Mouse (Mus musculus): Measurements from ENCODE around the gene Tspan1. TPM values are rescaled to one million over a fixed set of nuclear protein-coding genes. Genes with fewer than 3 reads are reported as not detected.

Gene Tspan1
- total RNA-seq (2014; rRNA removed) (0.16 and 0.40 TPM in 2 replicates), polyA plus RNA-seq (2015; fragmentation: Nextera tagmentation; extraction: Ambion mirVana) (0.21 and 0.34 TPM in 2 replicates)

DNA sequence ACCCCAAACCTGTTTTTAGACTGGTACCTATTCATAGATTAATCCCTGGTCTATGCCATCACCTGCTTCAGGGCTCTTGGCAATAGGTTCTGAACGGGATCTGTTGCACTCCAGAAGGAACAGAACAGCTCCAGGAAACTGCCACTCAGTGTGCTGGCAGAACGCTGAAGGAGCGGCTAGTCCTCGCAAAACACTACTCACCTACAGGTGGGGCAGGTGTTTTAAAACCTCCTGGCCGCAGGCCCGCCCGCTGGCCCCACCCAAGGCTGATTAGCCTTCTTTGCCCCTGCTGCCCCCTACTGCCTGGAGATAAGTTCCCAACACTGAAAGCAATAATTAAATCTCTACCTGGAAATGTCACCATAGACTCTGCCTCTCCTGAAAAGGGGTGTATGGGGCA is at the start of gene Tspan1:
Tspan1 (minus strand) TSS at position 198 of the 400 bp plus-strand sequence.
- H3K4me3 ChIP-seq (ENCODE audit: low read length): no peak within 1 kb of the TSS
- no peak for TF ChIP-seq CTCF (IDR thresholded peaks at IDR 0.05; ENCODE audit: low read depth)
- H3K9ac ChIP-seq (replicated peaks; ENCODE audit: low read length): no peak within 1 kb of the TSS
- WGBS: 40% methylated on average over 7 of the region's 7 CpGs
- H3K9me3 ChIP-seq (ENCODE audit: low read length): no peaks in the 10 kb centered on the region
- H3K4me1 ChIP-seq (ENCODE audit: insufficient read depth, low read length): no peaks in the 10 kb centered on the region
- no peaks in the 10 kb centered on the region for H3K27me3 ChIP-seq (ENCODE audit: insufficient read depth, low read length)
- DNase-seq (ENCODE audit: low spot score) (no peak), ATAC-seq (no peak)
- H3K27ac ChIP-seq: no peak within 1 kb of the TSS
- no peaks in the 10 kb centered on the region for H3K36me3 ChIP-seq (ENCODE audit: insufficient read depth, low read length)
- no peak within 1 kb of the TSS for H3K4me2 ChIP-seq (ENCODE audit: low read depth, low read length)

- DNase-seq (ENCODE audit: low spot score): peak; percentile 59
- no peak overlapping the region for H3K4me2 ChIP-seq (ENCODE audit: low read depth, low read length)
- ATAC-seq: no peak
- no peaks in the 10 kb centered on the region for H3K27me3 ChIP-seq (ENCODE audit: insufficient read depth, low read length)
- H3K9ac ChIP-seq (replicated peaks; ENCODE audit: low read length): no peak overlapping the region
- TF ChIP-seq CTCF (IDR thresholded peaks at IDR 0.05; ENCODE audit: low read depth): no peak
- no peak overlapping the region for H3K27ac ChIP-seq
- H3K9me3 ChIP-seq (ENCODE audit: low read length): no peaks in the 10 kb centered on the region
- 50% methylated on average over 2 of the region's 2 CpGs for WGBS
- H3K4me1 ChIP-seq (ENCODE audit: insufficient read depth, low read length): no peaks in the 10 kb centered on the region
- H3K4me3 ChIP-seq (ENCODE audit: low read length): no peak overlapping the region
- H3K36me3 ChIP-seq (ENCODE audit: insufficient read depth, low read length): no peaks in the 10 kb centered on the region
These were observed 49.6 kb upstream of the Tspan1 start for GRCm38 (mm10) chr4:116217046-116217445.

- ATAC-seq (no peak), DNase-seq (ENCODE audit: low spot score) (no peak)
- WGBS: 83% methylated on average over 2 of the region's 2 CpGs
- TF ChIP-seq CTCF (IDR thresholded peaks at IDR 0.05; ENCODE audit: low read depth): no peak
- Histone ChIP-seq H3K27me3 (ENCODE audit: insufficient read depth, low read length) (no peaks in the 10 kb centered on the region), H3K9me3 (ENCODE audit: low read length) (no peaks in the 10 kb centered on the region), H3K9ac (replicated peaks; ENCODE audit: low read length) (no peak overlapping the region), H3K4me1 (ENCODE audit: insufficient read depth, low read length) (no peaks in the 10 kb centered on the region), H3K4me3 (ENCODE audit: low read length) (no peak overlapping the region), H3K4me2 (ENCODE audit: low read depth, low read length) (no peak overlapping the region), H3K27ac (no peak overlapping the region), H3K36me3 (ENCODE audit: insufficient read depth, low read length) (no peaks in the 10 kb centered on the region)
These were observed 48.6 kb upstream of the Tspan1 start for GRCm38 (mm10) chr4:116215895-116216605.

GRCm38 (mm10) chr4:116208891-116209290 is 41.5 kb upstream of the Tspan1 start:
- no peaks in the 10 kb centered on the region for H3K4me1 ChIP-seq (ENCODE audit: insufficient read depth, low read length)
- 84% methylated on average over 1 of the region's 1 CpGs for WGBS
- H3K9me3 ChIP-seq (ENCODE audit: low read length): no peaks in the 10 kb centered on the region
- no peaks in the 10 kb centered on the region for H3K27me3 ChIP-seq (ENCODE audit: insufficient read depth, low read length)
- no peak overlapping the region for H3K27ac ChIP-seq
- no peak overlapping the region for H3K4me3 ChIP-seq (ENCODE audit: low read length)
- H3K4me2 ChIP-seq (ENCODE audit: low read depth, low read length): no peak overlapping the region
- no peak overlapping the region for H3K9ac ChIP-seq (replicated peaks; ENCODE audit: low read length)
- no peaks in the 10 kb centered on the region for H3K36me3 ChIP-seq (ENCODE audit: insufficient read depth, low read length)
- no peak for DNase-seq (ENCODE audit: low spot score)
- no peak for TF ChIP-seq CTCF (IDR thresholded peaks at IDR 0.05; ENCODE audit: low read depth)
- no peak for ATAC-seq

DNA sequence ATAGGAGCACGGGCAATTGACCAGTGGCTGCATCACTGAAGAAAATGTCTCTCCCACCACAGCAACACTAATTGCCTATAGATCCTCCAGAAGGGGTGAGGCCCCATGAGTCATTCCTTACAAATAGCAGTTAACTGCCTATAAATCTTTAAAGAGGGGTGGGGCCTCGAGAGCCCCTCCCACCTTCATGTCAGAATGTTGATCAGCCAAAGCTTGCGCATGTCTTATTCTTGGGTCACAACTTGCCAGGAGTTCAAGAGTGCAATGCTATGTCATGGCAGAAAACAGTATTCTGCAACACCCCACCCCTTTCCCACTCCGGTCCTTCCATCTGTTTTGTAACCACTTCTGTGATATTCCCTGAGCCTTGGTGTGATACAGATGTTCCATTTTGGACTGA is 39.1 kb upstream of the Tspan1 start:
- no peak overlapping the region for H3K9ac ChIP-seq (replicated peaks; ENCODE audit: low read length)
- H3K4me2 ChIP-seq (ENCODE audit: low read depth, low read length): no peak overlapping the region
- 86% methylated on average over 4 of the region's 4 CpGs for WGBS
- H3K4me3 ChIP-seq (ENCODE audit: low read length): no peak overlapping the region
- no peak for TF ChIP-seq CTCF (IDR thresholded peaks at IDR 0.05; ENCODE audit: low read depth)
- H3K27ac ChIP-seq: no peak overlapping the region
- no peaks in the 10 kb centered on the region for H3K9me3 ChIP-seq (ENCODE audit: low read length)
- no peak for DNase-seq (ENCODE audit: low spot score)
- no peaks in the 10 kb centered on the region for H3K4me1 ChIP-seq (ENCODE audit: insufficient read depth, low read length)
- ATAC-seq: no peak
- no peaks in the 10 kb centered on the region for H3K27me3 ChIP-seq (ENCODE audit: insufficient read depth, low read length)
- no peaks in the 10 kb centered on the region for H3K36me3 ChIP-seq (ENCODE audit: insufficient read depth, low read length)

- WGBS: 71% methylated on average over 3 of the region's 3 CpGs
- H3K9me3 ChIP-seq (ENCODE audit: low read length): no peaks in the 10 kb centered on the region
- H3K4me1 ChIP-seq (ENCODE audit: insufficient read depth, low read length): no peaks in the 10 kb centered on the region
- H3K4me2 ChIP-seq (ENCODE audit: low read depth, low read length): no peak overlapping the region
- no peak for ATAC-seq
- no peak for TF ChIP-seq CTCF (IDR thresholded peaks at IDR 0.05; ENCODE audit: low read depth)
- DNase-seq (ENCODE audit: low spot score): no peak
- H3K27ac ChIP-seq: no peak overlapping the region
- no peaks in the 10 kb centered on the region for H3K27me3 ChIP-seq (ENCODE audit: insufficient read depth, low read length)
- no peak overlapping the region for H3K9ac ChIP-seq (replicated peaks; ENCODE audit: low read length)
- no peaks in the 10 kb centered on the region for H3K36me3 ChIP-seq (ENCODE audit: insufficient read depth, low read length)
- H3K4me3 ChIP-seq (ENCODE audit: low read length): no peak overlapping the region
These were observed 37.0 kb upstream of the Tspan1 start for GRCm38 (mm10) chr4:116204422-116204821.

DNA sequence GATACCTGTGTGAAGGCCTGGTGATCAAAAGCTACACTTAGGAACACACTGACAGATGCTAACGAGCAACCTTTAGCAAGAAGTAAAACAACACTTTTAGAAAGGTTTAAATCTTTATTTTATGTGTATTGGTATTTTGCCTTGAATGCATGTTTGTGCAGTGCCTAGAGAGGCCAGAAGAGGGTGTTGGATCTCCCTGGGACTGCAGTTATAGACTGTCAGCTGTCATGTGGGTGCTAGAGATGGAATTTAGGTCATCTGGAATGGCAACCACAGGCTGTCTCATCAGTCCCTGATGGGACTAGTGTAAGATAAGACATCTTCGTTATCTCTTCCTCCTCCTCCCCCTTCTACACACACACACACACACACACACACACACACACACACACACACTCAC is 31.0 kb upstream of the Tspan1 start:
- Histone ChIP-seq H3K4me3 (ENCODE audit: low read length) (no peak overlapping the region), H3K27me3 (ENCODE audit: insufficient read depth, low read length) (no peaks in the 10 kb centered on the region), H3K36me3 (ENCODE audit: insufficient read depth, low read length) (no peaks in the 10 kb centered on the region), H3K9me3 (ENCODE audit: low read length) (no peaks in the 10 kb centered on the region), H3K4me2 (ENCODE audit: low read depth, low read length) (no peak overlapping the region), H3K4me1 (ENCODE audit: insufficient read depth, low read length) (no peaks in the 10 kb centered on the region), H3K9ac (replicated peaks; ENCODE audit: low read length) (no peak overlapping the region), H3K27ac (no peak overlapping the region)
- no peak for DNase-seq (ENCODE audit: low spot score)
- TF ChIP-seq CTCF (IDR thresholded peaks at IDR 0.05; ENCODE audit: low read depth): peak; percentile 34; the same call in 1 of the 2 replicates
- ATAC-seq: no peak
- WGBS: 83% methylated on average over 2 of the region's 2 CpGs

Data from hindbrain, postnatal 0 days (tissue).